Mouse (Mus musculus) lung, postnatal 36 days (tissue): ENCODE measurements around the gene Pin1rt1.

ENCODE experiments used
- DNase-seq: peaks from one replicate; pipeline ENCODE4 v3.0.0; 2022; ENCODE audit warnings: mixed read lengths

The Pin1rt1 gene

GRCm38 (mm10) chr2:104716279-104716678 lies at the start of gene Pin1rt1:
TSS of gene Pin1rt1 (minus strand) at chr2:104716379.
- no peak for DNase-seq

- DNase-seq = no peak
Observed at GRCm38 (mm10) chr2:104764018-104764417, 47.8 kb upstream of the Pin1rt1 start.

GRCm38 (mm10) chr2:104763134-104763703 lies 47.0 kb upstream of the Pin1rt1 start:
- DNase-seq = no peak

- peak; percentile 66 for DNase-seq
Observed at GRCm38 (mm10) chr2:104750611-104751010, 34.4 kb upstream of the Pin1rt1 start.

- no peak for DNase-seq
Observed at GRCm38 (mm10) chr2:104748652-104749183, 32.5 kb upstream of the Pin1rt1 start.

- DNase-seq = peak; percentile 27
Observed at GRCm38 (mm10) chr2:104746251-104746650, 30.1 kb upstream of the Pin1rt1 start.

GRCm38 (mm10) chr2:104743971-104744370 lies 27.8 kb upstream of the Pin1rt1 start:
- DNase-seq = no peak

GRCm38 (mm10) chr2:104743160-104743559 lies 27.0 kb upstream of the Pin1rt1 start:
- DNase-seq = peak; percentile 54

- peak; percentile 95 for DNase-seq
Observed at GRCm38 (mm10) chr2:104742741-104743064, 26.5 kb upstream of the Pin1rt1 start, which contains the start of gene Depdc7. TSS of gene Depdc7 (minus strand) at chr2:104742878.

- peak; percentile 4 for DNase-seq
Observed at GRCm38 (mm10) chr2:104741896-104742740, 25.9 kb upstream of the Pin1rt1 start.

- no peak for DNase-seq
Observed at GRCm38 (mm10) chr2:104741015-104741758, 25.0 kb upstream of the Pin1rt1 start.

GRCm38 (mm10) chr2:104740248-104740949 lies 24.2 kb upstream of the Pin1rt1 start:
- no peak for DNase-seq

- no peak for DNase-seq
Observed at GRCm38 (mm10) chr2:104739691-104740090, 23.5 kb upstream of the Pin1rt1 start.

- no peak for DNase-seq
Observed at GRCm38 (mm10) chr2:104736241-104736640, 20.1 kb upstream of the Pin1rt1 start.

- DNase-seq = no peak
Observed at GRCm38 (mm10) chr2:104732562-104733256, 16.5 kb upstream of the Pin1rt1 start.

GRCm38 (mm10) chr2:104732033-104732444 lies 15.9 kb upstream of the Pin1rt1 start:
- DNase-seq = peak; percentile 11

- DNase-seq = no peak
Observed at GRCm38 (mm10) chr2:104727369-104727768, 11.2 kb upstream of the Pin1rt1 start.

- DNase-seq = no peak
Observed at GRCm38 (mm10) chr2:104722021-104722420, 5.8 kb upstream of the Pin1rt1 start.

GRCm38 (mm10) chr2:104717827-104718226 lies 1.6 kb upstream of the Pin1rt1 start:
- DNase-seq = no peak

- DNase-seq = no peak
Observed at GRCm38 (mm10) chr2:104717231-104717735, 1.1 kb upstream of the Pin1rt1 start.

GRCm38 (mm10) chr2:104714254-104714691 lies 1.9 kb downstream of the Pin1rt1 start:
- DNase-seq = no peak

- DNase-seq = no peak
Observed at GRCm38 (mm10) chr2:104712486-104712809, 3.7 kb downstream of the Pin1rt1 start.
